Mouse (Mus musculus): Measurements from ENCODE around the gene Usp47.
A peak's percentile ranks its signal among the peaks of the same experiment; 100 is the strongest.

Gene Usp47

GRCm38 (mm10) chr7:112023150-112023600 lies at the start of gene Usp47:
Gene Usp47 (plus strand): TSS chr7:112023504.
- DNase-seq (ENCODE audit: low read depth, low spot score) = peak; percentile 72

- no peak for DNase-seq (ENCODE audit: low read depth, low spot score)
Measured at GRCm38 (mm10) chr7:111976401-111976800, 46.9 kb upstream of the Usp47 start.

- no peak for DNase-seq (ENCODE audit: low read depth, low spot score)
Measured at GRCm38 (mm10) chr7:111977871-111978270, 45.4 kb upstream of the Usp47 start.

GRCm38 (mm10) chr7:111982296-111982695 lies 41.0 kb upstream of the Usp47 start:
- DNase-seq (ENCODE audit: low read depth, low spot score) = no peak

- no peak for DNase-seq (ENCODE audit: low read depth, low spot score)
Measured at GRCm38 (mm10) chr7:111984530-111984929, 38.8 kb upstream of the Usp47 start.

- no peak for DNase-seq (ENCODE audit: low read depth, low spot score)
Measured at GRCm38 (mm10) chr7:111985266-111985665, 38.0 kb upstream of the Usp47 start.

- no peak for DNase-seq (ENCODE audit: low read depth, low spot score)
Measured at GRCm38 (mm10) chr7:111986906-111987305, 36.4 kb upstream of the Usp47 start.

- no peak for DNase-seq (ENCODE audit: low read depth, low spot score)
Measured at GRCm38 (mm10) chr7:111997441-111997840, 25.9 kb upstream of the Usp47 start.

- DNase-seq (ENCODE audit: low read depth, low spot score) = no peak
Measured at GRCm38 (mm10) chr7:111998446-111999004, 24.8 kb upstream of the Usp47 start.

- no peak for DNase-seq (ENCODE audit: low read depth, low spot score)
Measured at GRCm38 (mm10) chr7:111999376-111999775, 23.9 kb upstream of the Usp47 start.

- no peak for DNase-seq (ENCODE audit: low read depth, low spot score)
Measured at GRCm38 (mm10) chr7:112000166-112000565, 23.1 kb upstream of the Usp47 start.

GRCm38 (mm10) chr7:112010511-112010910 lies 12.8 kb upstream of the Usp47 start:
- no peak for DNase-seq (ENCODE audit: low read depth, low spot score)

GRCm38 (mm10) chr7:112010976-112011375 lies 12.3 kb upstream of the Usp47 start:
- no peak for DNase-seq (ENCODE audit: low read depth, low spot score)

- DNase-seq (ENCODE audit: low read depth, low spot score) = no peak
Measured at GRCm38 (mm10) chr7:112012102-112012501, 11.2 kb upstream of the Usp47 start.

- DNase-seq (ENCODE audit: low read depth, low spot score) = no peak
Measured at GRCm38 (mm10) chr7:112012621-112013177, 10.6 kb upstream of the Usp47 start.

GRCm38 (mm10) chr7:112014148-112014547 lies 9.2 kb upstream of the Usp47 start:
- no peak for DNase-seq (ENCODE audit: low read depth, low spot score)

- no peak for DNase-seq (ENCODE audit: low read depth, low spot score)
Measured at GRCm38 (mm10) chr7:112022506-112023149, 676 bp upstream of the Usp47 start.

- DNase-seq (ENCODE audit: low read depth, low spot score) = peak; percentile 40
Measured at GRCm38 (mm10) chr7:112023601-112024445, 519 bp downstream of the Usp47 start.

- DNase-seq (ENCODE audit: low read depth, low spot score) = no peak
Measured at GRCm38 (mm10) chr7:112024446-112024730, 1.1 kb downstream of the Usp47 start.

GRCm38 (mm10) chr7:112024856-112025255 lies 1.6 kb downstream of the Usp47 start:
- DNase-seq (ENCODE audit: low read depth, low spot score) = no peak

GRCm38 (mm10) chr7:112030594-112030993 lies 7.3 kb downstream of the Usp47 start:
- DNase-seq (ENCODE audit: low read depth, low spot score) = no peak

GRCm38 (mm10) chr7:112035804-112036203 lies 12.5 kb downstream of the Usp47 start:
- no peak for DNase-seq (ENCODE audit: low read depth, low spot score)

Data from embryo, embryonic 11.5 days (tissue).